Mouse (Mus musculus) liver, embryonic 16.5 days (tissue): ENCODE data around the gene Ptprn2. TPM values are rescaled to one million over a fixed set of nuclear protein-coding genes. Genes with fewer than 3 reads are reported as not detected.

Source experiments
- ATAC-seq: fragments of 200-750 bp; cut with Nextera tagmentation; 2 replicates; pipeline ENCODE4 v1.8.0; 2017; ENCODE audit warnings: low read depth, mild to moderate bottlenecking, moderate number of reproducible peaks, moderate library complexity
- H3K27ac ChIP-seq: fragments of 300-500 bp; sonication (generic); 2 replicates; pipeline ENCODE4 v1.5.1; 2014; ENCODE audit warnings: mild to moderate bottlenecking, low read length
- H3K27me3 ChIP-seq: fragments of 300-500 bp; sonication (generic); 2 replicates; pipeline ENCODE4 v1.6.1; 2014; ENCODE audit warnings: low read depth, low read length, mixed read lengths; ENCODE audit not compliant: control insufficient read depth, insufficient read depth
- H3K36me3 ChIP-seq: fragments of 300-500 bp; sonication (generic); 2 replicates; pipeline ENCODE4 v1.6.1; 2014; ENCODE audit warnings: mild to moderate bottlenecking; ENCODE audit not compliant: control insufficient read depth, insufficient read depth
- H3K4me1 ChIP-seq: fragments of 300-500 bp; sonication (generic); 2 replicates; pipeline ENCODE4 v1.6.1; 2014; ENCODE audit warnings: low read depth, low read length, mixed read lengths; ENCODE audit not compliant: control insufficient read depth
- H3K4me2 ChIP-seq: fragments of 300-500 bp; sonication (generic); 2 replicates; pipeline ENCODE4 v1.6.1; 2014; ENCODE audit warnings: low read depth, low read length, mixed read lengths
- H3K4me3 ChIP-seq: fragments of 300-500 bp; sonication (generic); 2 replicates; pipeline ENCODE4 v1.5.1; 2014; ENCODE audit warnings: low read depth, mild to moderate bottlenecking, low read length
- H3K9ac ChIP-seq: fragments of 300-500 bp; sonication (generic); 2 replicates; pipeline ENCODE4 v1.6.1; 2014; ENCODE audit warnings: low read depth, low read length
- H3K9me3 ChIP-seq: fragments of 300-500 bp; sonication (generic); replicated peaks from 2 replicates; pipeline ENCODE4 v1.6.1; 2016; ENCODE audit warnings: low read length; ENCODE audit not compliant: control insufficient read depth
- WGBS: fragments of 180-500 bp; shearing (Covaris S2); extraction: QIAGEN DNeasy Blood & Tissue Kit; methylation state at CpG from one replicate; pipeline ENCODE4 v1.1.7; 2014; ENCODE audit not compliant: insufficient replicate concordance; 5-methylcytosine and 5-hydroxymethylcytosine counted together
- polyA plus RNA-seq: library from polyadenylated mRNA; unstranded; fragments of >200 nt; fragmentation: Nextera tagmentation; extraction: Ambion mirVana; gene quantifications from 2 replicates; pipeline ENCODE4 v1.2.1, GENCODE M21; 2015

The Ptprn2 gene
- polyA plus RNA-seq, 1 experiment from 2014 or later = 0.07 TPM

DNA sequence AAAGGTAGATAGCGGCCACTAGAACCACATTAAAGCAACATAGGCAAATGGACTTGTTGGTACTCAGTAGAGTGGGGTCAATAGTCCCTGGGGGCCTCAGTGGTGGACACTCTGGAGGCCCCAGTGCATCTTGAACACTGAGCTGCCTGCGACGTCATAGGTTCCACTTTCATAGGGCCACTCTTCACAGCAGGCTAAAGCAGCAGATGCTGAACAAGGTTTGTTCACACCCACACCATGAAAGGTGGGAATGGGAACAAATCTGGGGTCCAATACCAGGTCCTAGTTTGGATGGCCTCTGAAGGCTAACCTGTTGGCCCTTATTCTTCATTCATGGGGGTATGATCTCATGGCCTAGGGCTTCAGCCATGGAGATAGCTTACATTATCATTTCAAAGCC lies 641.6 kb downstream of the Ptprn2 start:
- Histone ChIP-seq H3K4me2 (no peak overlapping the region), H3K4me3 (no peak overlapping the region), H3K9ac (no peak overlapping the region), H3K4me1 (no peaks in the 10 kb centered on the region), H3K9me3 (no peaks in the 10 kb centered on the region), H3K27ac (no peak overlapping the region), H3K27me3 (no peaks in the 10 kb centered on the region), H3K36me3 (no peaks in the 10 kb centered on the region)
- 61% methylated on average over 3 of the region's 3 CpGs for WGBS
- ATAC-seq = no peak

- no peak overlapping the region for H3K4me3 ChIP-seq
- no peak overlapping the region for H3K9ac ChIP-seq
- H3K9me3 ChIP-seq = no peaks in the 10 kb centered on the region
- ATAC-seq = no peak
- H3K27ac ChIP-seq = no peak overlapping the region
- no peaks in the 10 kb centered on the region for H3K4me1 ChIP-seq
- no peak overlapping the region for H3K4me2 ChIP-seq
- no peaks in the 10 kb centered on the region for H3K36me3 ChIP-seq
- 51% methylated on average over 6 of the region's 6 CpGs for WGBS
- no peaks in the 10 kb centered on the region for H3K27me3 ChIP-seq
These were observed 642.0 kb downstream of the Ptprn2 start for GRCm38 (mm10) chr12:117127485-117127884.

GRCm38 (mm10) chr12:117132095-117132494 lies 646.6 kb downstream of the Ptprn2 start:
- WGBS = 14% methylated on average over 2 of the region's 2 CpGs
- ATAC-seq = no peak
- no peaks in the 10 kb centered on the region for H3K4me1 ChIP-seq

GRCm38 (mm10) chr12:117135205-117135604 lies 649.7 kb downstream of the Ptprn2 start:
- 55% methylated on average over 5 of the region's 5 CpGs for WGBS
- H3K9ac ChIP-seq = no peak overlapping the region

More at GRCm38 (mm10) chr12:117132095-117132494, 646.6 kb downstream of the Ptprn2 start:
- Histone ChIP-seq H3K36me3 (no peaks in the 10 kb centered on the region), H3K4me2 (no peak overlapping the region), H3K9ac (no peak overlapping the region), H3K9me3 (no peaks in the 10 kb centered on the region), H3K4me3 (no peak overlapping the region), H3K27ac (no peak overlapping the region), H3K27me3 (no peaks in the 10 kb centered on the region)

DNA sequence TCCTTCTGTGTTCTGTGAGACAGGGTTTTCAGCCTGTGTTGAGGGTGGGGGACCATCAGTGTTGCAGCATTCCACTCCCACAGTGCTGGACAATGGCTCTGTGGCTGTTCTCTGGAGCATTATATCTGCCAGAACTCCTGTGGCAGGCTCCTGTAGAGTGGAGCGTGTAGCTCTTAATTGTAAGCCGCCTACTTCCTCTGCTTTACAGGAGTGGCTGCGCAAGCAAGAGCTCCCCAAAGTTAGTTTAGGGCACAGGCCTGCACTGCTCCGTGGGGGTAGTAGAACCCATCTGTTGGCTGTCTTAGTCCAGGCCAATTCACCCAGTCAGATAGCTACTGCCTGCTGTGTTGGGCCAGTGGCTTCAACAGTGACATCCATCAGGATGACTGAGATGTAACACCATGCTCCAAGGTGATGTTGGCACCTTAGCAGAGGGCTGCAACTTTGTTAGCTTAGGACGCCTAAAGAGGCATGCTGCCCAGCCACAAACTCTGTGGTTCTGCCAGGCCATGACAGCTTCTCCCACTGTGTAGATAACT lies 651.0 kb downstream of the Ptprn2 start:
- 51% methylated on average over 5 of the region's 5 CpGs for WGBS
- no peaks in the 10 kb centered on the region for H3K4me1 ChIP-seq

More at GRCm38 (mm10) chr12:117135205-117135604, 649.7 kb downstream of the Ptprn2 start:
- Histone ChIP-seq H3K9me3 (no peaks in the 10 kb centered on the region), H3K4me2 (no peak overlapping the region), H3K27me3 (no peaks in the 10 kb centered on the region), H3K27ac (no peak overlapping the region), H3K36me3 (no peaks in the 10 kb centered on the region), H3K4me1 (no peaks in the 10 kb centered on the region), H3K4me3 (no peak overlapping the region)
- no peak for ATAC-seq

DNA sequence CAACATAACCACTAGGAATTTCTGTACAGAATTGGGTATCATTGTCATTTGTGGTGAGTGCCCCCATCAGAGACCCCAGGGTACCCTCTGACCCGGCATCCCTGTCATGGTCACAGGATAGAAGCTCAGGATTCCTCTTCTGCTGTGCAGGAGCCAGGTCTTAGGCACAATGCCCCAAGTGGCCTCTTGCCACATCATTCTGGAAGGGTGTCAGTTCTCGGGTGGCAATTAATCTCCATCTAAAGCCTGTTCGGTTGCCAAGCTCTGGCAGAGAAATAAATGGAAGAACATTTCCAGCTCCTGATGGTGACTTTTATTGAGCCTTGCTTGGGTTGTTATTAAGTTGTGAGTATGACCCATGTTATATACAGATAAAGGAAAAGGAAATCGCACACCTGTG lies 655.4 kb downstream of the Ptprn2 start:
- no peaks in the 10 kb centered on the region for H3K36me3 ChIP-seq
- WGBS = 54% methylated on average over 4 of the region's 4 CpGs
- ATAC-seq = no peak
- no peak overlapping the region for H3K27ac ChIP-seq
- no peaks in the 10 kb centered on the region for H3K27me3 ChIP-seq
- no peak overlapping the region for H3K9ac ChIP-seq
- H3K4me3 ChIP-seq = no peak overlapping the region
- no peaks in the 10 kb centered on the region for H3K9me3 ChIP-seq
- H3K4me1 ChIP-seq = no peaks in the 10 kb centered on the region
- no peak overlapping the region for H3K4me2 ChIP-seq

More for the DNA sequence above, 651.0 kb downstream of the Ptprn2 start:
- H3K27ac ChIP-seq = no peak overlapping the region
- H3K9me3 ChIP-seq = no peaks in the 10 kb centered on the region
- H3K36me3 ChIP-seq = no peaks in the 10 kb centered on the region
- H3K27me3 ChIP-seq = no peaks in the 10 kb centered on the region
- no peak for ATAC-seq
- H3K4me3 ChIP-seq = no peak overlapping the region
- H3K9ac ChIP-seq = no peak overlapping the region
- H3K4me2 ChIP-seq = no peak overlapping the region

GRCm38 (mm10) chr12:117141394-117141793 lies 655.9 kb downstream of the Ptprn2 start:
- no peak overlapping the region for H3K9ac ChIP-seq
- WGBS = 65% methylated on average over 6 of the region's 6 CpGs

DNA sequence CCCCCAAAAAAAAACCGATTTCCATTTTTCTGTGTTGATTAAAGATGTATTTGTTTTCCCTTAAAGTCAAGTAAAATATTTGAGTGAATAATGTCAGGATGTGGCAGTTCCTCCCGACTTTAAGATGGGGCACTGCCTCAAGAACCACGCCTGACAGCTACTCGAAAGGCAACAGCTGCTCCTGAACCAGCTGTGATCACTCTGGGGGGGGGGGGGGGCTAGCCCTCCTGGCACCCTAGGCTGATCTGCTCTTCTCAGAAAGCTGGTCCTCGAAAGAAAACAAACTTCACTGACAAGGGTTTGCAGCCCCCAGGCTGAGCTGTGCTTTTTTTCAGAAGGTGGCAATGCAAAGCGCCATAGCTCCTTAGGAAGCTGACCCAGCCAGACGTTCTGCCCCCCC lies 663.7 kb downstream of the Ptprn2 start:
- Histone ChIP-seq H3K4me1 (no peaks in the 10 kb centered on the region), H3K27me3 (peaks cover 44% of the 10 kb centered on the region), H3K9me3 (no peaks in the 10 kb centered on the region), H3K4me2 (no peak overlapping the region), H3K36me3 (no peaks in the 10 kb centered on the region), H3K27ac (no peak overlapping the region), H3K4me3 (no peak overlapping the region), H3K9ac (no peak overlapping the region)
- 12% methylated on average over 7 of the region's 7 CpGs for WGBS
- no peak for ATAC-seq

More at GRCm38 (mm10) chr12:117141394-117141793, 655.9 kb downstream of the Ptprn2 start:
- no peaks in the 10 kb centered on the region for H3K27me3 ChIP-seq
- H3K36me3 ChIP-seq = no peaks in the 10 kb centered on the region
- ATAC-seq = no peak
- no peak overlapping the region for H3K4me3 ChIP-seq
- no peaks in the 10 kb centered on the region for H3K9me3 ChIP-seq
- no peak overlapping the region for H3K27ac ChIP-seq
- no peaks in the 10 kb centered on the region for H3K4me1 ChIP-seq
- H3K4me2 ChIP-seq = no peak overlapping the region

GRCm38 (mm10) chr12:117150611-117151395 lies 665.3 kb downstream of the Ptprn2 start:
- Histone ChIP-seq H3K9me3 (no peaks in the 10 kb centered on the region), H3K27me3 (peaks cover 60% of the 10 kb centered on the region), H3K9ac (no peak overlapping the region), H3K4me3 (no peak overlapping the region), H3K36me3 (no peaks in the 10 kb centered on the region), H3K4me2 (no peak overlapping the region), H3K27ac (no peak overlapping the region), H3K4me1 (no peaks in the 10 kb centered on the region)
- WGBS = 6% methylated on average over 33 of the region's 33 CpGs
- no peak for ATAC-seq
